Mouse (Mus musculus): Measurements from ENCODE around the gene Spint5. TPM values are rescaled to one million over a fixed set of nuclear protein-coding genes. Genes with fewer than 3 reads are reported as not detected.

Gene Spint5
- polyA plus RNA-seq, 1 experiment = not detected

- H3K4me3 ChIP-seq (ENCODE audit: insufficient read depth, low read length) = no peak overlapping the region
- H3K27ac ChIP-seq (ENCODE audit: insufficient read depth, low read length) = no peak overlapping the region
- TF ChIP-seq CTCF (IDR thresholded peaks at IDR 0.05; ENCODE audit: borderline replicate concordance, insufficient read depth, low read length) (no peak), POLR2A (IDR thresholded peaks at IDR 0.05; ENCODE audit: low read depth, low read length) (no peak)
- no peaks in the 10 kb centered on the region; the same call in 1 of the 2 replicates for H3K4me1 ChIP-seq (ENCODE audit: control insufficient read depth, insufficient read depth, low read length)
Observed at GRCm38 (mm10) chr2:164754105-164754504, 39.0 kb downstream of the Spint5 start.

- TF ChIP-seq CTCF (IDR thresholded peaks at IDR 0.05; ENCODE audit: borderline replicate concordance, insufficient read depth, low read length) = no peak
- no peak for TF ChIP-seq POLR2A (IDR thresholded peaks at IDR 0.05; ENCODE audit: low read depth, low read length)
- no peaks in the 10 kb centered on the region for H3K4me1 ChIP-seq (ENCODE audit: control insufficient read depth, insufficient read depth, low read length)
- no peak overlapping the region for H3K27ac ChIP-seq (ENCODE audit: insufficient read depth, low read length)
- H3K4me3 ChIP-seq (ENCODE audit: insufficient read depth, low read length) = no peak overlapping the region
Observed at GRCm38 (mm10) chr2:164754800-164755199, 39.7 kb downstream of the Spint5 start.

DNA sequence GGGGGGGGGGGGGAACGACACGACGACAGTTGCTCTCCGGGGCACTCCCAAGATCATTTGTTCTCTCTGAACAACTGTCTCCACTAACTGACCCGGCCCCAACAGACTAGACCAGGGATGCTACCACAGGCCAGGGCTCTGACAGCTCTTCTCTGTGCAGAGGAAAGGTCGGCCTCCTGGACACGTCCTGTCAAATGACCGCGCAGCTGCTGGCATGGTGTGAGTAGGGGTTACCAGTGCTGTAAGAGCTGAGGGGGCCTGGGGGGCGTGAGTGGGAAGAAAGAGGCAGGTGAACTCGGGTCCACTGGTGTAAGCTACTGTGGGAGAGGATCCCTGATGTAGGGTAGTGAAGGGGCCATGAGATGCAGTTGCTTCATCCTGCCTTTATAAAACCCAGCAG, 42.7 kb downstream of the Spint5 start:
- H3K4me3 ChIP-seq (ENCODE audit: insufficient read depth, low read length) = no peak overlapping the region
- H3K27ac ChIP-seq (ENCODE audit: insufficient read depth, low read length) = no peak overlapping the region
- no peaks in the 10 kb centered on the region for H3K4me1 ChIP-seq (ENCODE audit: control insufficient read depth, insufficient read depth, low read length)
- TF ChIP-seq POLR2A (IDR thresholded peaks at IDR 0.05; ENCODE audit: low read depth, low read length) (no peak), CTCF (IDR thresholded peaks at IDR 0.05; ENCODE audit: borderline replicate concordance, insufficient read depth, low read length) (no peak)

- TF ChIP-seq CTCF (IDR thresholded peaks at IDR 0.05; ENCODE audit: borderline replicate concordance, insufficient read depth, low read length) = no peak
- no peak for TF ChIP-seq POLR2A (IDR thresholded peaks at IDR 0.05; ENCODE audit: low read depth, low read length)
- no peak overlapping the region for H3K4me3 ChIP-seq (ENCODE audit: insufficient read depth, low read length)
- H3K4me1 ChIP-seq (ENCODE audit: control insufficient read depth, insufficient read depth, low read length) = no peaks in the 10 kb centered on the region
- no peak overlapping the region for H3K27ac ChIP-seq (ENCODE audit: insufficient read depth, low read length)
Observed at GRCm38 (mm10) chr2:164758692-164759091, 43.6 kb downstream of the Spint5 start.

- H3K27ac ChIP-seq (ENCODE audit: insufficient read depth, low read length) = no peak overlapping the region
- no peak overlapping the region for H3K4me3 ChIP-seq (ENCODE audit: insufficient read depth, low read length)
- no peak for TF ChIP-seq POLR2A (IDR thresholded peaks at IDR 0.05; ENCODE audit: low read depth, low read length)
- TF ChIP-seq CTCF (IDR thresholded peaks at IDR 0.05; ENCODE audit: borderline replicate concordance, insufficient read depth, low read length) = no peak
- H3K4me1 ChIP-seq (ENCODE audit: control insufficient read depth, insufficient read depth, low read length) = no peaks in the 10 kb centered on the region
Observed at GRCm38 (mm10) chr2:164760059-164760833, 45.1 kb downstream of the Spint5 start.

- H3K4me3 ChIP-seq (ENCODE audit: insufficient read depth, low read length) = no peak overlapping the region
- no peak overlapping the region for H3K27ac ChIP-seq (ENCODE audit: insufficient read depth, low read length)
- TF ChIP-seq CTCF (IDR thresholded peaks at IDR 0.05; ENCODE audit: borderline replicate concordance, insufficient read depth, low read length) (no peak), POLR2A (IDR thresholded peaks at IDR 0.05; ENCODE audit: low read depth, low read length) (no peak)
- no peaks in the 10 kb centered on the region for H3K4me1 ChIP-seq (ENCODE audit: control insufficient read depth, insufficient read depth, low read length)
Observed at GRCm38 (mm10) chr2:164761502-164761901, 46.4 kb downstream of the Spint5 start.

GRCm38 (mm10) chr2:164761971-164762370, 46.9 kb downstream of the Spint5 start:
- Histone ChIP-seq H3K4me3 (ENCODE audit: insufficient read depth, low read length) (no peak overlapping the region), H3K4me1 (ENCODE audit: control insufficient read depth, insufficient read depth, low read length) (no peaks in the 10 kb centered on the region), H3K27ac (ENCODE audit: insufficient read depth, low read length) (no peak overlapping the region)
- no peak for TF ChIP-seq POLR2A (IDR thresholded peaks at IDR 0.05; ENCODE audit: low read depth, low read length)
- no peak for TF ChIP-seq CTCF (IDR thresholded peaks at IDR 0.05; ENCODE audit: borderline replicate concordance, insufficient read depth, low read length)

DNA sequence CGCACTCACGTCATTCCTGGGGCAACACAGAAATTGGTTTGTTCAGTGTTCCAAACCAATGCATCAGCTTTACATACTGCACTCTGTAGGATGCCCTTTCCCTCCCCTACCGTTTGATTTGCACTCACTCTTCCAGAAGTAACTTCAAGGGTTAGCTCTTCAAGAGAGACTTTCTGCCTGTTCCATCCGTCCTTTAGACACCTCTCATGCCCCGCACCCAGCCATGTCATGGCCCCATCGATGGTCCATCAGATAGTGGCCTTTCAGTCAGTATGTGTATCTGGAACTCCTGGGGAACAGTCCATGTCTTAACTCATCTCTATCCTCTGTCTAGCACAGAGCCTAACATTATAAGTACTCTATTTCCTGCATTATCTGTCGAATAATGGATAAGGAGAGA, 47.5 kb downstream of the Spint5 start:
- H3K27ac ChIP-seq (ENCODE audit: insufficient read depth, low read length) = no peak overlapping the region
- TF ChIP-seq POLR2A (IDR thresholded peaks at IDR 0.05; ENCODE audit: low read depth, low read length) = no peak
- no peak for TF ChIP-seq CTCF (IDR thresholded peaks at IDR 0.05; ENCODE audit: borderline replicate concordance, insufficient read depth, low read length)
- no peaks in the 10 kb centered on the region for H3K4me1 ChIP-seq (ENCODE audit: control insufficient read depth, insufficient read depth, low read length)
- no peak overlapping the region for H3K4me3 ChIP-seq (ENCODE audit: insufficient read depth, low read length)

DNA sequence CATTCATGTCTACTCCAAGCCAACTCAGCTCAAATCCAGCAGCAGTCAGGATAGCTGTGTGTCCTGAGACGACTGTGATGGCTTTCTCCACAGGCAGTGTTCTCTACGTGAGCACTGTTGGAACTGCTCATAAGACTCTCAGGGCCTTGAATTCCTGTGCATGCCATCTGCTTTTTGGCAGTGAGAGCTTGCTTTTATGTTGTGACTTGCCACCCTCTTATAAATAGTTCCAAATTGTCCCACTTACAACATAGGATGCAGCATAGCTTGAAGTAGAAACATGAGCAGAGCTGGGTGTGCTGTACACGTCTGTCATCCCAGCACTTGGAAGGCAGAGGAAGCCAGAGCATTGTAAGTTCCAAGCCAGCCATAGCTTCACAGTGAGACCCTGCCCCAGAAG, 50.7 kb downstream of the Spint5 start:
- Histone ChIP-seq H3K4me1 (ENCODE audit: control insufficient read depth, insufficient read depth, low read length) (no peaks in the 10 kb centered on the region), H3K27ac (ENCODE audit: insufficient read depth, low read length) (no peak overlapping the region), H3K4me3 (ENCODE audit: insufficient read depth, low read length) (no peak overlapping the region)
- TF ChIP-seq CTCF (IDR thresholded peaks at IDR 0.05; ENCODE audit: borderline replicate concordance, insufficient read depth, low read length) (no peak), POLR2A (IDR thresholded peaks at IDR 0.05; ENCODE audit: low read depth, low read length) (no peak)

Other genes with a start within 250 kb of the Spint5 start
- gene Trp53tg5, start 241.6 kb upstream of the Spint5 start, polyA plus RNA-seq (2011; ENCODE audit: insufficient read length, low read depth, missing spikeins) = not detected in 2 replicates
- gene Dbndd2, start 229.2 kb upstream of the Spint5 start, polyA plus RNA-seq (2011; ENCODE audit: insufficient read length, low read depth, missing spikeins) = 13.8 and 19.0 TPM in 2 replicates
- 59.6 and 66.3 TPM in 2 replicates for gene Pigt, start 217.8 kb upstream of the Spint5 start, polyA plus RNA-seq (2011; ENCODE audit: insufficient read length, low read depth, missing spikeins)
- gene Wfdc2, start 152.9 kb upstream of the Spint5 start, polyA plus RNA-seq (2011; ENCODE audit: insufficient read length, low read depth, missing spikeins) = not detected in 2 replicates
- not detected in 2 replicates for gene Spint3, start 141.8 kb upstream of the Spint5 start, polyA plus RNA-seq (2011; ENCODE audit: insufficient read length, low read depth, missing spikeins)
- not detected in 2 replicates for gene Wfdc6a, start 129.9 kb upstream of the Spint5 start, polyA plus RNA-seq (2011; ENCODE audit: insufficient read length, low read depth, missing spikeins)
- not detected in 2 replicates for gene Eppin, start 121.7 kb upstream of the Spint5 start, polyA plus RNA-seq (2011; ENCODE audit: insufficient read length, low read depth, missing spikeins)
- gene Wfdc6b, start 101.8 kb upstream of the Spint5 start, polyA plus RNA-seq (2011; ENCODE audit: insufficient read length, low read depth, missing spikeins) = not detected in 2 replicates
- gene Wfdc8, start 101.7 kb upstream of the Spint5 start, polyA plus RNA-seq (2011; ENCODE audit: insufficient read length, low read depth, missing spikeins) = not detected in 2 replicates
- gene Wfdc16, start 76.5 kb upstream of the Spint5 start, polyA plus RNA-seq (2011; ENCODE audit: insufficient read length, low read depth, missing spikeins) = not detected in 2 replicates
- not detected in 2 replicates for gene Wfdc10, start 59.3 kb upstream of the Spint5 start, polyA plus RNA-seq (2011; ENCODE audit: insufficient read length, low read depth, missing spikeins)
- gene Wfdc9, start 58.7 kb upstream of the Spint5 start, polyA plus RNA-seq (2011; ENCODE audit: insufficient read length, low read depth, missing spikeins) = not detected in 2 replicates
- gene Wfdc11, start 41.2 kb upstream of the Spint5 start, polyA plus RNA-seq (2011; ENCODE audit: insufficient read length, low read depth, missing spikeins) = not detected in 2 replicates
- gene Wfdc13, start 30.2 kb upstream of the Spint5 start, polyA plus RNA-seq (2011; ENCODE audit: insufficient read length, low read depth, missing spikeins) = not detected in 2 replicates
- gene Spint4, start 16.8 kb upstream of the Spint5 start, polyA plus RNA-seq (2011; ENCODE audit: insufficient read length, low read depth, missing spikeins) = not detected in 2 replicates
- gene Wfdc3, start 30.6 kb downstream of the Spint5 start, polyA plus RNA-seq (2011; ENCODE audit: insufficient read length, low read depth, missing spikeins) = not detected in 2 replicates
- gene Dnttip1, start 30.7 kb downstream of the Spint5 start, polyA plus RNA-seq (2011; ENCODE audit: insufficient read length, low read depth, missing spikeins) = 28.7 and 30.8 TPM in 2 replicates
- 101 and 146 TPM in 2 replicates for gene Ube2c, start 54.6 kb downstream of the Spint5 start, polyA plus RNA-seq (2011; ENCODE audit: insufficient read length, low read depth, missing spikeins)
- gene Tnnc2, start 64.7 kb downstream of the Spint5 start, polyA plus RNA-seq (2011; ENCODE audit: insufficient read length, low read depth, missing spikeins) = not detected in 2 replicates
- 14.4 and 18.2 TPM in 2 replicates for gene Snx21, start 70.5 kb downstream of the Spint5 start, polyA plus RNA-seq (2011; ENCODE audit: insufficient read length, low read depth, missing spikeins)
- 12.1 and 13.5 TPM in 2 replicates for gene Acot8, start 89.6 kb downstream of the Spint5 start, polyA plus RNA-seq (2011; ENCODE audit: insufficient read length, low read depth, missing spikeins)
- gene Zswim3, start 89.8 kb downstream of the Spint5 start, polyA plus RNA-seq (2011; ENCODE audit: insufficient read length, low read depth, missing spikeins) = 3.7 and 4.1 TPM in 2 replicates
- 10.1 and 12.5 TPM in 2 replicates for gene Zswim1, start 107.4 kb downstream of the Spint5 start, polyA plus RNA-seq (2011; ENCODE audit: insufficient read length, low read depth, missing spikeins)
- gene Spata25, start 113.2 kb downstream of the Spint5 start, polyA plus RNA-seq (2011; ENCODE audit: insufficient read length, low read depth, missing spikeins) = not detected in 2 replicates
- gene Ctsa, start 117.6 kb downstream of the Spint5 start, polyA plus RNA-seq (2011; ENCODE audit: insufficient read length, low read depth, missing spikeins) = 250 and 288 TPM in 2 replicates
- gene Neurl2, start 118.2 kb downstream of the Spint5 start, polyA plus RNA-seq (2011; ENCODE audit: insufficient read length, low read depth, missing spikeins) = 5.0 and 7.4 TPM in 2 replicates
- gene Pltp, start 142.4 kb downstream of the Spint5 start, polyA plus RNA-seq (2011; ENCODE audit: insufficient read length, low read depth, missing spikeins) = 26.5 and 39.5 TPM in 2 replicates
- 18.2 and 18.3 TPM in 2 replicates for gene Pcif1, start 164.0 kb downstream of the Spint5 start, polyA plus RNA-seq (2011; ENCODE audit: insufficient read length, low read depth, missing spikeins)
- gene Zfp335, start 196.5 kb downstream of the Spint5 start, polyA plus RNA-seq (2011; ENCODE audit: insufficient read length, low read depth, missing spikeins) = 11.0 and 11.9 TPM in 2 replicates
- 8.0 and 8.1 TPM in 2 replicates for gene Mmp9, start 225.5 kb downstream of the Spint5 start, polyA plus RNA-seq (2011; ENCODE audit: insufficient read length, low read depth, missing spikeins)
- 0.55 and 1.4 TPM in 2 replicates for gene Slc12a5, start 245.5 kb downstream of the Spint5 start, polyA plus RNA-seq (2011; ENCODE audit: insufficient read length, low read depth, missing spikeins)

Measured in embryonic fibroblast, embryonic 13.5 days (primary cell).